Mouse (Mus musculus): ENCODE data around the gene Chd5. TPM values are rescaled to one million over a fixed set of nuclear protein-coding genes. Genes with fewer than 3 reads are reported as not detected.

Chd5 gene
- polyA plus RNA-seq, 1 experiment, result 25.9 TPM

DNA sequence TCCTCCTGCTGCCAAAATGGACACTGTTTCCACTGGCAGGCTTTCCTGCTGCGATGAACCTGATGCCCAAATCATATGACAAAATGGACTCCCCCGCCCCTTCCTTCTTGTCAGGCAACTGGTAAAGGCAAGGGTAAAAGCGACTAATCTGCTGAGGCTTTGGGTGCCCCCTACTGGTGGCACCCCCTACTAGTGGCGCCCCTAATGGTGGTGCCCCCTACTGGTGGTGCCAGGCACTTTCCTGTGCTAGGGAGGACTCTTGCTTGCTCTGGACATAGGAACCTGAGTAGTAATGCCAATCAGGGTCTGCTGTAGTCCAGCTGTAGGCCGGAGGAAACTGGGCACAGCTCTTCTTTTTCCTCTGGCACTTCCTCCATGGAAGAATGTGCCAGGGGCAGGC is 93.9 kb downstream of the Chd5 start:
- WGBS, result 52% methylated on average over 5 of the region's 5 CpGs
- no peak overlapping the region for H3K4me3 ChIP-seq (replicated peaks; ENCODE audit: insufficient read depth, low read depth, low read length)
- H3K27me3 ChIP-seq (ENCODE audit: control insufficient read depth, insufficient read depth, low read length), result no peaks in the 10 kb centered on the region
- TF ChIP-seq POLR2A (IDR thresholded peaks at IDR 0.05; ENCODE audit: borderline replicate concordance, insufficient read depth, low read length), result no peak
- TF ChIP-seq CTCF (IDR thresholded peaks at IDR 0.05; ENCODE audit: borderline replicate concordance, insufficient read depth, low read depth, low read length), result peak; percentile 75
- no peaks in the 10 kb centered on the region for H3K4me1 ChIP-seq (ENCODE audit: control insufficient read depth, insufficient read depth, low read length)
- DNase-seq, result peak; percentile 32 to 34
- no peak overlapping the region for H3K27ac ChIP-seq (ENCODE audit: insufficient read depth, low read length)

DNA sequence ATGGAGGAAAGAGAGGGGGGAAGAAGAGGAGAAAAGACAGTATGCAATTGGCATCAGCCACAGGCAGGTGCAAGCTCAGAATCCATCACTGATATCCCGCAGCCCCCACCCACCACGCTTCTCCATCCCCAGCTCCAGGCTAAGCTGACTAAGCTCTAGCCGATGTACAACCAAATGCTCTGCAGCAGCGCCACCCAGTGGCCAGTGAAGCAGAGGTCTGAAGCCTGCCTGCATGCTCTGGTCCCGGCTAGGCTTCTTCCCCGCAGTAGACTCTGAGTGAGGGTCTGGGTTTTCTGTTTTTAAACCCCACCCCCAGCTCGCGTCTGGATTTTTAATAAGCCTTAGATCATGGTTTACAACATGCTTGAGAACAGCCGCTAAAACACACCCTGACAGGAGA is 96.4 kb downstream of the Chd5 start:
- Histone ChIP-seq H3K27ac (ENCODE audit: insufficient read depth, low read length) (no peak overlapping the region), H3K4me3 (replicated peaks; ENCODE audit: insufficient read depth, low read depth, low read length) (peak overlapping the region; percentile 19), H3K4me1 (ENCODE audit: control insufficient read depth, insufficient read depth, low read length) (no peaks in the 10 kb centered on the region), H3K27me3 (ENCODE audit: control insufficient read depth, insufficient read depth, low read length) (no peaks in the 10 kb centered on the region)
- WGBS, result 2% methylated on average over 9 of the region's 9 CpGs
- DNase-seq, result peak; percentile 85 to 91
- TF ChIP-seq CTCF (IDR thresholded peaks at IDR 0.05; ENCODE audit: borderline replicate concordance, insufficient read depth, low read depth, low read length) (peak; percentile 94), POLR2A (IDR thresholded peaks at IDR 0.05; ENCODE audit: borderline replicate concordance, insufficient read depth, low read length) (no peak)

DNA sequence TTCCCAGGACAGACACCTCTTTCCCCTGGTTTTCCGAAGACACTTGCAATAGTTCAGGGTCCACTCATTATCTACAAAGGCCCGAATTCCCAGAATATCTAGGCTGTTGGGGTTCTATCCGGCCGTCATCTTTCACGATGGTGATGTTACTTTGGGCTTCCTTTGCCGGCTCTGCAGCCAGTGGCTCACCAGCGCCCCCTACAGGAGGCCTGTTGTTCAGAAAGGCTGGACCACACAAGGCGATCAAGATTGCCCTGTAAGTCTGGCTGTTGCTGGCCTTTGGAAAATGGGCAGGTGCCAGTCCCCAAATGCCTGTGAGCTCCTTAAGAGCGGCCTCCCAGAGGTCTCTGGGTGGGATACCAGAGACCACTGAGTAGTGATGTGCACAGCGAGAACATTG is 96.8 kb downstream of the Chd5 start:
- Histone ChIP-seq H3K27ac (ENCODE audit: insufficient read depth, low read length) (no peak overlapping the region), H3K4me1 (ENCODE audit: control insufficient read depth, insufficient read depth, low read length) (no peaks in the 10 kb centered on the region), H3K4me3 (replicated peaks; ENCODE audit: insufficient read depth, low read depth, low read length) (peak overlapping the region; percentile 19), H3K27me3 (ENCODE audit: control insufficient read depth, insufficient read depth, low read length) (no peaks in the 10 kb centered on the region)
- DNase-seq, result peak; percentile 78 to 86
- TF ChIP-seq CTCF (IDR thresholded peaks at IDR 0.05; ENCODE audit: borderline replicate concordance, insufficient read depth, low read depth, low read length) (peak; percentile 86), POLR2A (IDR thresholded peaks at IDR 0.05; ENCODE audit: borderline replicate concordance, insufficient read depth, low read length) (no peak)
- WGBS, result 12% methylated on average over 10 of the region's 10 CpGs

Other genes with a start within 250 kb of the Chd5 start
- 1.2 and 1.4 TPM in 2 replicates for gene Tnfrsf25, start 222.7 kb upstream of the Chd5 start, polyA plus RNA-seq (2012; rRNA removed)
- 7.1 and 8.3 TPM in 2 replicates for gene Espn, start 186.3 kb upstream of the Chd5 start, polyA plus RNA-seq (2012; rRNA removed)
- not detected in 2 replicates for gene Hes2, start 179.8 kb upstream of the Chd5 start, polyA plus RNA-seq (2012; rRNA removed)
- gene Acot7, start 160.5 kb upstream of the Chd5 start, polyA plus RNA-seq (2012; rRNA removed), result 508 and 523 TPM in 2 replicates
- 29.9 and 31.4 TPM in 2 replicates for gene Gpr153, start 64.4 kb upstream of the Chd5 start, polyA plus RNA-seq (2012; rRNA removed)
- gene Hes3, start 47.0 kb upstream of the Chd5 start, polyA plus RNA-seq (2012; rRNA removed), result 55.1 and 62.7 TPM in 2 replicates
- 160 and 188 TPM in 2 replicates for gene Icmt, start 41.4 kb upstream of the Chd5 start, polyA plus RNA-seq (2012; rRNA removed)
- gene Rnf207, start 19.7 kb upstream of the Chd5 start, polyA plus RNA-seq (2012; rRNA removed), result 7.2 and 11.8 TPM in 2 replicates
- 162 and 187 TPM in 2 replicates for gene Rpl22, start 12.9 kb upstream of the Chd5 start, polyA plus RNA-seq (2012; rRNA removed)
- 8.7 and 8.8 TPM in 2 replicates for gene Nphp4, start 138.1 kb downstream of the Chd5 start, polyA plus RNA-seq (2012; rRNA removed)
- gene Kcnab2, start 139.2 kb downstream of the Chd5 start, polyA plus RNA-seq (2012; rRNA removed), result 161 and 191 TPM in 2 replicates